Mouse (Mus musculus) thymus, postnatal 4 days (tissue): Measurements from ENCODE around the gene Trim25.

Experiments
- DNase-seq: peaks from one replicate; pipeline ENCODE4 v3.0.0; 2021

The Trim25 gene

DNA sequence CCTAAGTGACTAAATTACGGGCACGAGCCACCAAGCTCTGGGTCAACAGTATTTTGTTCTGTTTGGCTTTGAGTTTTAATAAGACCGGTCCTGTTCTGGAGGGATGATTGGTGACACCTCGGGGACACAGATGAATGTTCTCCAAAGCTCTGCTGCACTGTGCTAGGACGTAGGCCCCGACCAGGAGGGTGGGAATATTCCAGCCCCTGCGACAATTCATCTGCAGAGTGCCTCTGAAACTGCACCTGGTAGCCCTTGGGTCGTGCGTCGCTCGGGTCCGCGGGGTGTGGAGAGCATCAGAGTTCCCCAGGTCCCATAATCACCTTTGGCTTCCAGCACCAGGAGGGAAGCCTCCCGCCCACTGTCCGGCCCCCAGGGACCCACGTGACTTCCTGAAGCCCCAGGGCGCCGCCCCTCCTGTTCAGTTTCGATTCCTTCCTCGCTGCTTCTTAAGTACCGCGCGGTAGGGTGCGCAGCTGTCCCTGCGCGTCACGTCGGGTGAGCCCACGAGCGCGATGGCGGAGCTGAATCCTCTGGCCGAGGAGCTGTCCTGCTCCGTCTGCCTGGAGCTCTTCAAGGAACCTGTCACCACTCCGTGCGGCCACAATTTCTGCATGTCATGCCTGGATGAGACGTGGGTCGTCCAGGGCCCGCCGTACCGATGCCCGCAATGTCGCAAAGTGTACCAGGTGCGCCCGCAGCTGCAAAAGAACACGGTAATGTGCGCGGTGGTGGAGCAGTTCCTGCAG, at the start of gene Trim25:
Gene Trim25, plus strand, starts transcription at position 403 of the 749 bp plus-strand sequence.
- peak; percentile 94 for DNase-seq

DNA sequence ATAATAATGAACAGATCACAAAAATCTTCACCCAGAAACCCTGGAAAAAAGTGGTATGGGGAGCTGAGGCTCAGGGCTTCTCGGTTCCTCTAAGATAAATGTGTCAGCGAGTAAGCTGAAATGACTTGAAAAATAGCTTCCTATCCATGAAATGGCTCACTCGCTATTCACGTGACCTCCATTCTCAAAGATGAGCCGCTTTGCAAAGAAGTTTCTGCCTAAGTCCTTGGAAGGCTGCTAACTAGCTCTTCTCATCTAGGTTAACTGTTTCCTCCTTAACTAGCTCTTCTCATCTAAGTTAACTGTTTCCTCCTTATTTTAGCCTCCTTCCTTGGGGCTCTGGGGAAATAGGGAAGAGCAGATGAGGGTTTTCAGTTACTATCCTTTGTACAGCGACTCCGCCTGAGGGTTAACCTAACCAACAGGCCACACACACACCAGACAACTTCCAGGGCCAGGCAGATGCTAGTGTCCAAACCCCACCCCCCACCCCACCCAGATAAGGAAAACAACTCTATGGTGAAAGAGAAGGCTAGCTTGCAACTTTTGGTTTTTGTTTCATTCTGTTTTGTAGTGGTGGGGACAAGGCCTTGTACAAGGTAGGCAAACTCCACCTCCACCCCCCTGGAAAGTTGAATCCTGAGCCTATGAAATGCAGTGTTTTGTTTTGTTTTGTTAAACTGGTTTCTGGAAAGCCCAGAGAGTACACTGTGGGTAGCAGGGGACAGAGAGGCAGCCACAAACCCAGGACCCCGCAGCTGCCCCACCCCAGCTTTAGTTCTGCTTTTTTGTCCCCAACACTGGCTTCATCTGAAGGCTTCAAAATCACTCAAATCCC, 49.2 kb upstream of the Trim25 start:
- DNase-seq, result no peak

DNA sequence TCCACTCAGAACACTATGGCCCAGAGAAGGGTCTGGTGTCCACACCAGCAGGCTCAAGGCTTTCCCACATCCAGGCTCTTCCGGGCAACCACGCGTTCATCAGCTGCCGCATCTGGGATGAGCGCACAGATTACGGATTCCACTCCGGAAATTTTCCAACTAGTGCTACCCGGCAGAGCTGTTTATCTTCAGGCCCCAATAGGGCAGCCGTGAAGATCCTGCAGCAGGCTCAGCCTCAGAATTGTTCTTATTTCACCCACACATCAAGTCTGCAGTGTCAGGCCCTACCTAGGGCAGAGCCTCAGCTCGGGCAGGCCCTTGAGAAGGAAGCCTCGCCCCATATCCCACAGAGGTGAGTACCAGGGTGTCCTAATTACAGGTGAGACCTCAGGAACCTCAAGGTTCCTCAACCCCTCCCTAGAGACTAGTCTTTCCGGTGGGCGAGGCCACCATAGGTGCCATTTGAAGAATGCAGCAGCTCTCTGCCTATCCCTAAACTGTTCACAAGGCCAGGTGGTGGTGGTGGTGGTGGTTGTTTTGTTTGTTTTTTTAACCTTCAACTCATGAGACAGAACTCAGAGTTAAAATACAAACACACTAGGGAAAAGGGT, 48.4 kb upstream of the Trim25 start:
- no peak for DNase-seq

DNA sequence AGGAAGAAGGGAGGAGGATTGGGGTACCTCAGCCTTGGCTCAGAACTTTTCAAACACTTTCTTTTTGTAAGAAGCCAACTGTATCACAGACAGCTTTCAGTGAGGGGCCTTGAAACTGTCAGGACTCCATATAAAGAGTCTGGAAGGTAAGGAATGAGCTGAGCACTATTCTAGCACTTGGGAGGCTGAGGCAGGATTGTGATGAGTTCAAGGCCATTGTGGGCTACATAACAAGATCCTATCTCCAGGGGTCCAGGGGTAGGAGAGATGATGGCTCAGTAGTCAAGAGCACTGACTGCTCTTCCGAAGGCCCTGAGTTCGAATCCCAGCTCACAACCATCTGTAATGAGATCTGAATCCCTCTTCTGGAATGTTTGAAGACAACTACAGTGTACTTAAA, 47.6 kb upstream of the Trim25 start:
- no peak for DNase-seq

DNA sequence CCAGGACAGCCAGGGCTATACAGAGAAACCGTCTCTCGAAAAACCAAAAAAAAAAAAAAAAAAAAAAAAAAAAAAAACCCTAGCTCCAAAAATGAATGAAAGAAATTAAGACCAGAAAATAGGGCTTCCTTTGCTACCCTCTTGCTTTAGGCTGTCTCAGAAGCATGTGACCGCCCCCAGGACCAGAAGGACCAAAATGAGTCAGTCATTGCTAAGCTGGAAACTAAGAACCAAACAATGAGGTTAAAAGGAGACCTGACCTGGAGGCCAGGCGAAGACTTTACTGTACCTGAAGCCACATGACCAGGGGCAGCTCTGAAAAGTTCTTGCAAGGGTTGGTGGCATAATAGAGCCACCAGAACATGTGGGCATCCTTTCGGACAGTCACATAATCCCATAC, 47.1 kb upstream of the Trim25 start:
- DNase-seq, result no peak

DNA sequence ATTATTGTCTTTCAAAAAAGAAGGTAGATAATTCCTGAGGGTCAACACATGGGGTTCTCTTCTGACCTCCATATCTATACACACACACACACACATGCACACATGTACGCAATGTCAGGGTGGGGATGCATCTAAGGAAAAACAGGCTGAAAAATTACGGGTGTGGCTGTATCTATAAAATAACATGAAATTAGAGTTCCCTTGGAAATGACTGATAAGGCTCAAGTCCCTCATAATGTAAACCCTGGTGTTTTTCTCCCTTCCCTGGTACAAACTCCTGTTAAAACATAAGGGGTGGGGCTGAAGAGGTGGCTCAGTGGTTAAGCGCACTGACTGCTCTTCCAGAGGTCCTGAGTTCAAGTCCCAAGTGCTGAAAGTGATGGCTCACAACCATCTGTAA, 45.6 kb upstream of the Trim25 start:
- no peak for DNase-seq

DNA sequence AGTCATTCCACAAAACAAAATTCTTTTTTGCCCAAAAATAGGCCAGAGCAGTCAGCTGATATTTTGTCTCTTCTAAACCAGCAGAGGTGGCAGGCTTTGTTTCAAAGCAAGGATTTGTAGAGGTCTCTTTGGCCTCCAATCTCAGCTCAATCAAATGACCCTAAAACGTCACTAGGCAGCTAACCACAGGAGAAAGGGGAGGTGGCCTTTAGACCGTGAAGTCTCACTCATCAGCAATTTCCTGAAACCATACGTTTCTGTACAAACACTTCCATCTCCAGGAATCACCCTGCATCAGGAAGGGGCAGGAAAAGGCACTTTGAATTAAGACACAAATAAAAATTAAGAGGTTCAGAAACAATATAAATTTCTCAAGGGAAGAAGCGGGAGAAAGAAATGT, 44.4 kb upstream of the Trim25 start:
- DNase-seq, result no peak

DNA sequence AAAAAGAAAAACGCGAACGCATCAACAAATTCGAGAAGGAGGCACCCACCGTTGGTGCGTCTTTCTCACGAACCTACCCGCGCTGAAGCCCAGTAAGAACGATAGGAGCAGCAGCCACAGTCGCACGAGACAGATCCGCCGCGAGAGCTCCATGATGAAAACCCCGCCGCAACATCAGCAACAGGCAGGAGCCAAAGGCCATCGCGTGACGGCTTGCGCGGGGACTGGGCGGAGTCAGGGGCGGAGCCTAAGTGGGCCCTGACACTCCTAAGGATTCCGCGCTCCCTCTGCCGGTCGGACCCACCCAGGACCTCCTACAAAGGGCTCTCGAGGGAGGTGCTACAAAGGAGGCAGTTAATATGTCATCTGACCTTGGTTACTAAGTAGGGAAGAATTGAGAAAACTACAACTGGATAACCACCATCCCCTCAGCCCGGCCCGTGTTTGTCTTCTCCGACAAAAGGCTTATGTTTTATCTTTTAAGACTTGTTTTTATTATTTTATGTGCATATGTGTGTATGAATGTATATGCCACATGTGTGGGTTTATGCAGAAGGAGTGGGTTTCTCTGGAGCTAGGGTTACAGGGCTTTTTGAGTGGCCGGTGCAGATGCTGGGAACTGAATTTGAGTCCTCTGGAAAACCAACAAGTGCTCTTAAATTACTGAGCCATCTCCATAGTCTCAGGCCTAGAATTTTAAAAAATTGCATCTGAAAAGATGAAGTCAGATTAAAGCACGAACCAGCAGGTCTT, 43.8 kb upstream of the Trim25 start, which contains the start of gene Scpep1:
Gene Scpep1, minus strand, starts transcription at position 249 of the 753 bp plus-strand sequence.
- peak; percentile 99 for DNase-seq

DNA sequence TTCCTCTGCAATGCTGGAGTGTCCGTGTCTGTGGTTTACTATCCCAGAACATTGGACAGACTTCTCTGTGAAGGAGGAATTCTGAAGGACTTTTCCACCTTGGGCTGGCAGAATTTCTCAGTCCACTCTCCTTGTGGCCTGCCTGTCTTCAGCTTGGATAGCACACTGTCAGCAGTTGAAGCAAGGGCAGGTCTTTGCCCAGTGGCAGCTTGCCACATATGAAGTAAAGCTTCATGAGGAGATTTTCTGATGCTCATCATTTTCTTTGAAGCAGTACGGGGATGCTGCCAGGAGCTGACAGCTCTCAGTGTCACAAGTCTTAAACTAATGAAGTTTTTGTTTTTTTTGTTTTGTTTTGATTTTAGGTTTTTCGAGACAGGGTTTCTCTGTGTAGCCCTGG, 40.3 kb upstream of the Trim25 start:
- no peak for DNase-seq

DNA sequence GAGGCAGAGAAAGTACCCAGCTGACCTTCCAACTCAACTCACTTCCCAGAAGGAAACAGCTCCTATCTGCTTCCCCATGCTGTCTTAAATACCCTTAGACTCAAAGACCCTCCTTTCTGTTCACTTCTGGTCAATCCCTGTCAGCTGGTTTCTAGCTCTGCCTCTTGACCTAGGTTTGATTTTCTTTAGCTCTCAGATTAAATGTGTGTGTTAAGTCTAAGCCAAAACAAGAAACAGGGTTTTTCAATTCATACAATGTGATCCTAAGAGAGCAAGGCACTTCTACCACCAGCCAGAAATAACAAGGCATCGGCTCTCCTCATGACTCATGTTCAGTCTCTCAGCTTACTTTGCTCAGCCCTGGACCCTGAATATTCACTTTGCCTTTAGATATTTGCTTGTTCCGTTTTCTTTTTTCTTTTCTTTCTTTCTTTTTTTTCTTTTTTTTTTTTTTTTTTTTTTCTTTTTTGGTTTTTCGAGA, 32.3 kb upstream of the Trim25 start, which contains the start of gene Elobl:
Gene Elobl, minus strand, starts transcription at position 51 of the 481 bp plus-strand sequence.
- no peak for DNase-seq

DNA sequence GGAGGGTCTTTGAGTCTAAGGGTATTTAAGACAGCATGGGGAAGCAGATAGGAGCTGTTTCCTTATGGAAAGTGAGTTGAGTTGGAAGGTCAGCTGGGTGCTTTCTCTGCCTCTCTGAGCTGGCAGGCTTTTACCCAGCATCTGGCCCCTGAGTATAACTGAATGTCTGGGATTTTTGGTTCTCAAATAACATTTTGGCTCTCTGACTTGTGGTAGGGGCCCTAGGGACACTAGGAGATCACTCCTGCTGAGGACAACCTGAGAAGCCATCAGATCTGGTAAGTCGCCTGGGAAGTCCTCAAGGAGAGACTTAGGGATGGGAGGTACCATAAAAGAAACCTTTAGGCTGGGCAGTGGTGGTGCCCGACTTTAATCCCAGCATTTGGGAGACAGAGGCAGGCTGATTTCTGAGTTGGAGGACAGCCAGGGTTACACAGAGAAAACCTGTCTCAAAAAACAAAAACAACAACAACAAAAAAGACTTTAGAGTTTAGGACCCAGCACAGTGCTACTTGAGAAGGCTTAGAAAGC, 28.9 kb upstream of the Trim25 start, which contains the start of gene Coil:
Gene Coil, plus strand, starts transcription at position 51 of the 531 bp plus-strand sequence.
- DNase-seq, result no peak

DNA sequence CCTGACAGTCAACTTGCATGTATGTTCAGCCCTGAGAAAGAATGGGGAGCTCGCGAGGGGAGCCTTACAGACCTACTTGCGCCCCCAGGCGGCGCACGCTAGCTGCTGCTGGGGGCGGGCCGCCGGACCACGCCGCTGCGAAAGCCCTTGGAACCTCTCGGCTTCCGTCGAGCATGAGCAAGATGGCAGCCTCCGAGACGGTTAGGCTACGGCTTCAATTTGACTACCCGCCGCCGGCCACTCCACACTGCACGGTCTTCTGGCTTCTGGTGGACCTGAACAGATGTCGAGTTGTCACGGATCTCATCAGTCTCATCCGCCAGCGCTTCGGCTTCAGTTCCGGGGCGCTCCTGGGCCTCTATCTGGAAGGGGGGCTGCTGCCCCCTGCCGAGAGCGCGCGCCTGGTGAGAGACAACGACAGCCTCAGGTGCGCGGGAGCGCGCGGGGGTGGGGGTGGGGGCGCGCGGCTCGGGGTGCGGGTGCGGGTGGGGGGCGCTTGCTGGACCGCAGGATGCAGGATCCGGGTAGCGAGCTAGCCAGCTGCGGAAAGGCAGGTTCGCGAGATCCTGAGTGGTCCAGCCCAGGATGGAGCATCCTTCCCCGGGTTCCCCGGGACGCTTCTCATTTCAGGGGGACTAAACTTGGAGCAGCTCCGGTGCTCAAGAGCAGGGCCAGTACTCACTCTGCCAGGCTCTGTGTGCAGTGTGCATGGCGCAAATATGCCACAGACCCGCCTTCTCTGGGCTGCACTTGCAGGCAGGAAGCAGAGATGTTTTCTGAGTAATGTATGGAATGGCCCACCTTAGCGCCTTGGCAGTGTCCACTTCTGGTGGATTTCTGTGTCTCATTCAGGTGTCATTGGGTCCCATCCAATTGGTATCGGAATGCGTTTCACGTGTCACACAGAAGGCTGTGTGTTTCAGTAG, 25.1 kb upstream of the Trim25 start:
- peak; percentile 96 for DNase-seq

DNA sequence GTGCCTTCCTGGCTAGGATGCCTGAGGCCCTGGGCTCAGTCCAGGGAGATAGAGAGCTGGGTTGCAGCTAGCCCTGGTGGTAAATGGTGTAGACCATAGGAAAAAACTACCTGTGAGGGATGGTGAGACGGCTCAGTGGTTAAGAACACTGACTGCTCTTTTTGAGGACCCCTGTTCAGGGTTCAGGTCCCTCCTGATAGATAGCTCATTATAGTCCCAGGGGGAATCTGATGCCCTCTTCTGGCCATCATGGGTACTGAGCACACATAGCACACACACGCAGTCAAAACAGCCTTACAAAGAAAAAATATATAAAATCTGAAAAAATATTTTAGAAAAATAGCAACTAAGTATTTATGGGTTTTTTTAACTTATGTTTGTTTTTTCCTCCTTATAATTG, 22.9 kb upstream of the Trim25 start:
- peak; percentile 56 for DNase-seq

DNA sequence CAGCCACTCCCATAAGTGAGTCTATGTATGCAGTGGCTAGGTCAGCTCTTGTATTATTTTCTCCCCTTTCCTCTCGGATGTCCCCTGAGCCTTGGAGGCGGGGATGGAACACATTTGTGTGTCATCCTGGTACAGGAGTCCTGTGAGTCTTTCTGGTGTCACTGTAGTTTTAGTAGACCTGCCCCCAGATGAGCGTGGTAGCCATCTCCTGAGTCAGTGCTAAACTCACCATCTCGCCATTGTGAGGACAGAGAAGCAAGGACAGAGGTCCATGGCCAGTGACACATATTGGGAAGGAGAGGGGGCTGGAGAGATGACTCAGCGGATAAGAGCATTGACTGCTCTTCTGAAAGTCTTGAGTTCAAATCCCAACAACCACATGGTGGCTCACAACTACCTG, 22.0 kb upstream of the Trim25 start:
- DNase-seq, result no peak

DNA sequence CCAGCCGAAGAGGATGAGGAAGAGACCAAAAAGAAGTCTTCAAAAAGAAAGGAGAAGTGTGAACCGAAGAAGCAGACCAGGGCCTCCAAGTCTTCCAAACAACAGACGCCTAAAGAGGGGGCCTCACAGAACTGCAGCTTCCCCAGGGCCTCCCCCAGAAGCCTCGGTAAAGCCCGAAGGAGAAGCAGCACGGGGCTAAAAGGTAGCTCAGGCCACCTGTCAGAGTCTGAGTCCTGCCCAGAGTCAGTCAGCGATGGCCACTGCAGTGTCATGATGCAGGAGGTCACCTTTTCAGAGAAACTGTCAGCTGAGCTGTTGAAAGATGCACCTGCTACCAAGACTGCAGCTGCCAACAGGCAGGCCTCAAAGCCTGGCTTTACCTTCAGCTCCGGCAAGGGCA, 17.8 kb upstream of the Trim25 start:
- DNase-seq, result no peak

DNA sequence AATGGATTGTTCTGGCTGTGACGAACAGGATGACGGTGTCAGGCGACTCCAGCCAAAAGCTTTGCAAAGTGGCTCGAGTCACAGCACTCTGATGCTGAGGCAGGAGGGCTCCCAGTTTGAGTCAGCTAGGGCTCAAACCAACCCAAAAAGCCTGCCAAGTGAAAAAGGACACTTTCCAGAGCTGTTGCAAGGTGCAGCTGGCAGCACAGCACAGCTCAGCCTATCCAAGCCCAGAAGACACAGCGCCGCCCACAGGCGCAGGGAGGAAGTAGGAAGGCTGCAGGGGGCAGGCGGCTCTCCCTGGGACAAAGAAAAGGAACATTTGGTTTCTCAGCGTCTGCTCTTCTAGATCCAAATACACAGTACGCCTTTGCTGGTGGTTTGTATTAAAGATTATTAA, 12.6 kb upstream of the Trim25 start:
- DNase-seq, result no peak

DNA sequence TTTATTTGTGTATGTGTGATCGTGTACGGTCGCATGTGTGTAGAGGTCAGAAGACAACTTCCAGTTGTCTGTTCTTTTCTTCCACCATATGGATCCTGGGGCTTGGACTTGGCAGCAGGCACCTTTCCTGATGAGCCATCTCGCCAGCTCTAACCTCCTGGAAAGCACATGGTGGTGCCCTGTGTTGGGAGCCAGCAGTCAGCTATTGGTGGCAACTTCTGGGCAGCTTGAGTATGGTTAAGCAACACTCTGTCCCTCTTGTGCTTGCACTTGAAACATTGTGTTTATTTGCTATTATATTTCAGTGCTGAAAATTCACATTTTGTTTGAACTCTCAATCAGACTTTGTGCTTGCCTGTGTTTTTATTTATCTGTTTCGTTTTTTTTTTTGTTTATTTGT, 10.2 kb upstream of the Trim25 start:
- DNase-seq, result no peak

DNA sequence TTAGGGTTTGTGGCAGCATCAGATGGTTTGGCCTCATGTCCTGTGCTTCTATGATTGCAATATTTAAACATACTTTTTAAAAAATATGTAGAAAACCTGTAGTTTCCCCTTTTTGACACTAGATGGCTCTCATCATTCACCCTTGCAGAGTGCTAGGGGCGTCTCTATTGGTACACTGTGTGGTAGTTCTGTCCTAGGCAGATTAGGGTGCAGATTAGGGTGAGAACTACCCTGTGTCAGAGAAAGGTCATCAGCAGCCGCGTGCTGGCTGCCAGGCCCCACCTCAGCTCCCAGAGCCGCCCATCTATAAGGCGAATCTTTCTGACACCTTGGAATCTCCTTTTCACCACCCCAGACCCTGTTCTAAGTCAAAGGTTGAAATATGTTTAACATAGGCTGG, 9.6 kb upstream of the Trim25 start:
- no peak for DNase-seq

DNA sequence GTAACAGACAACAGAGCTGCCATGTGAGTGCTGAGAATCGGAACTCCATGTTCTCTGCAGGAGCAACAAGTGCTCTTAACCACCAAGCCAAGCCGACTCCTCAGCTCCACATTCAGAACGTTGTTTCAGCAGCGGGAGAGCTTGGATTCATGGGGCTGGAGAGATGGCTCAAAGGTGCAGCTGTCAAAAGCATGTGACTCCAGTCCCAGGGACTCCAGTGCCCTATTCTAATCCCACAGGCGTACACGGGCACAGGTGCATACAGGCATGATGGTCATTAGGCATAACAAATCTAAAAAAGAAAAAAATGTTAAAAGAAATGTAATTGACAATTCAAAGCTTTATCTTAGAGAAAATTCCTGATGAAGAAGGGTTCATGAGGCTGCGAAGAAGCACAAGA, 6.0 kb upstream of the Trim25 start:
- no peak for DNase-seq

DNA sequence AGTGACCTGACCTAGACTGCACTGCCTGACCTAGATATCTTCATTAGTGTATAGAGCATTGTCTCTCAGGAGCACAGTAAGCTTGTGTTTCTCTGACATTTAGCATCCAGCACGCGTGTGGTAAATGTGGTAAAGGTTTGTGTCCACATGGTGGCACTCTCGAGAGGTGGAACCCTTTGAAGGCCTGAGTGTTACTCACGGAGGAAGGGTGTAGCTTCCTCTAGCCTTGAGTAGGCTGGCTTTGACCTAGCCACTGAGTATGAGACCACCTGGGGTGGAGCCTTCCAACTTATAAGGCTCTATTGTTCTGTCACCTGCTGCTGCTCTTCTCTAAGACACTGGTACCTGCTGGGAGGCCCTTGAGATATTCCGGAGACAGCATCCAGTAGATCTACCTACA, 5.6 kb upstream of the Trim25 start:
- peak; percentile 84 for DNase-seq

DNA sequence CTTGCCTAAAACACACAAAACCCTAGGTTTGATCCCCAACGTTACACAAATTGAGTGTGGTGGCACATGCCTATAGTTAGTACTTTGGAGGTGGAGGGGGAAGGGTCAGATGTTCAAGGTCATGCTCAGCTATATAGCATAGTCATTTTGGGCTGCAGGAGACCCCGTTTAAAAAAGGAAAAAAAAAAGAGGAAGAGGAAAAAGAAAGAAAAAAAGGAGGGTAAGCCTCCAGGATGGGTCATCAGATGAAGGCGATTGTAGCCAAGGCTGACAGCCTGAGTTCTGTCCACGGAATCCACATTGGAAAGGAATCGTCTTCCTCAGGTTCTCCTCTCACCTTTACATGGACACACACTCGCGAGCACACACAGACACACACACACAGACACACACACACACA, 4.7 kb upstream of the Trim25 start:
- no peak for DNase-seq
